Mouse (Mus musculus) activated CD4-positive, CD25-positive, alpha-beta regulatory T cell, adult 4 months (primary cell): ENCODE measurements around the gene Olfr315. TPM values are rescaled to one million over a fixed set of nuclear protein-coding genes. Genes with fewer than 3 reads are reported as not detected.
"Not testable (repeated sequence)": the region's sequence is repeated elsewhere in the genome, so short reads cannot be mapped to it uniquely, and the experiment has no call there.

Source experiments
- ATAC-seq: one replicate; pipeline ENCODE4 v1.8.0; 2017
- polyA plus RNA-seq, 2 experiments: library from polyadenylated mRNA; unstranded; fragments of 100-300 nt; shearing (Covaris generic); gene quantifications; one replicate each; pipeline ENCODE4 v1.2.1; 2017

Olfr315 gene
- polyA plus RNA-seq = not detected

- no peak for ATAC-seq
Observed at GRCm38 (mm10) chr11:58772888-58773287, at the start of gene Olfr315. Gene Olfr315, plus strand, starts transcription at chr11:58773188.

GRCm38 (mm10) chr11:58723914-58724313, 49.1 kb upstream of the Olfr315 start, which contains the start of gene Olfr318:
Gene Olfr318, minus strand, starts transcription at chr11:58724014.
- ATAC-seq = no peak

- ATAC-seq = not testable (repeated sequence)
Observed at GRCm38 (mm10) chr11:58727896-58728650, 44.9 kb upstream of the Olfr315 start.

GRCm38 (mm10) chr11:58733372-58733771, 39.6 kb upstream of the Olfr315 start:
- no peak for ATAC-seq

GRCm38 (mm10) chr11:58738792-58739262, 34.2 kb upstream of the Olfr315 start, which contains the start of gene Olfr317:
Gene Olfr317, minus strand, starts transcription at chr11:58739212.
- no peak for ATAC-seq

GRCm38 (mm10) chr11:58751096-58751495, 21.9 kb upstream of the Olfr315 start:
- not testable (repeated sequence) for ATAC-seq

GRCm38 (mm10) chr11:58752434-58752833, 20.6 kb upstream of the Olfr315 start, which contains the start of gene Olfr316:
Gene Olfr316, plus strand, starts transcription at chr11:58752734.
- no peak for ATAC-seq

- ATAC-seq = no peak
Observed at GRCm38 (mm10) chr11:58782480-58783089, 9.6 kb downstream of the Olfr315 start, which contains the start of gene Olfr314. Gene Olfr314, plus strand, starts transcription at chr11:58782952.

- no peak for ATAC-seq
Observed at GRCm38 (mm10) chr11:58784182-58784581, 11.2 kb downstream of the Olfr315 start.

GRCm38 (mm10) chr11:58787651-58788050, 14.7 kb downstream of the Olfr315 start:
- ATAC-seq = no peak

- no peak for ATAC-seq
Observed at GRCm38 (mm10) chr11:58788346-58788745, 15.4 kb downstream of the Olfr315 start.

GRCm38 (mm10) chr11:58789532-58789931, 16.5 kb downstream of the Olfr315 start:
- no peak for ATAC-seq

- no peak for ATAC-seq
Observed at GRCm38 (mm10) chr11:58790053-58790452, 17.1 kb downstream of the Olfr315 start.

GRCm38 (mm10) chr11:58790646-58791045, 17.7 kb downstream of the Olfr315 start:
- ATAC-seq = no peak

GRCm38 (mm10) chr11:58795856-58796255, 22.9 kb downstream of the Olfr315 start:
- no peak for ATAC-seq

- no peak for ATAC-seq
Observed at GRCm38 (mm10) chr11:58796850-58797249, 23.9 kb downstream of the Olfr315 start.

- no peak for ATAC-seq
Observed at GRCm38 (mm10) chr11:58799747-58800146, 26.8 kb downstream of the Olfr315 start.

GRCm38 (mm10) chr11:58801558-58802228, 28.7 kb downstream of the Olfr315 start, which contains the start of gene Fam183b:
Gene Fam183b, minus strand, starts transcription at chr11:58801960.
- no peak for ATAC-seq

GRCm38 (mm10) chr11:58803871-58804270, 30.9 kb downstream of the Olfr315 start:
- ATAC-seq = no peak

GRCm38 (mm10) chr11:58804393-58804792, 31.4 kb downstream of the Olfr315 start:
- no peak for ATAC-seq

- ATAC-seq = no peak
Observed at GRCm38 (mm10) chr11:58812001-58812400, 39.0 kb downstream of the Olfr315 start.

GRCm38 (mm10) chr11:58814700-58815099, 41.7 kb downstream of the Olfr315 start, which contains the start of gene Olfr313:
Gene Olfr313, plus strand, starts transcription at chr11:58815000.
- not testable (repeated sequence) for ATAC-seq

GRCm38 (mm10) chr11:58815676-58816075, 42.7 kb downstream of the Olfr315 start:
- no peak for ATAC-seq
